Mouse (Mus musculus) common myeloid progenitor, adult 5-6 weeks (primary cell): Measurements from ENCODE around the gene Olfr850. TPM values are rescaled to one million over a fixed set of nuclear protein-coding genes. Genes with fewer than 3 reads are reported as not detected.

Experiments
- ATAC-seq: replicated peaks from 2 replicates; pipeline ENCODE4 v1.8.0; 2016; ENCODE audit warnings: low read depth, mild to moderate bottlenecking, moderate TSS enrichment, inconsistent platforms; ENCODE audit not compliant: poor library complexity, severe bottlenecking
- total RNA-seq: library from RNA; stranded (forward); fragments of 200-1000, 187-1606 nt; gene quantifications from 2 replicates; pipeline ENCODE4 v1.2.3, GENCODE M21; 2017

Olfr850 gene
- not detected in 2 replicates for total RNA-seq

- no peak for ATAC-seq
These were observed at the start of gene Olfr850 for GRCm38 (mm10) chr9:19478148-19478547. TSS of gene Olfr850 (minus strand) at chr9:19478248.

GRCm38 (mm10) chr9:19492995-19493394 lies 14.9 kb upstream of the Olfr850 start, which contains the start of gene Olfr851:
TSS of gene Olfr851 (plus strand) at chr9:19493295.
- ATAC-seq: no peak

GRCm38 (mm10) chr9:19439966-19440365 lies 38.1 kb downstream of the Olfr850 start, which contains the start of gene Olfr849:
TSS of gene Olfr849 (plus strand) at chr9:19440266.
- no peak for ATAC-seq

Other genes with a start within 250 kb of the Olfr850 start
- gene Olfr843, start 226.3 kb downstream of the Olfr850 start, total RNA-seq: not detected in 2 replicates
- gene Olfr844, start 161.9 kb downstream of the Olfr850 start, total RNA-seq: not detected in 2 replicates
- gene Olfr845, start 141.8 kb downstream of the Olfr850 start, total RNA-seq: not detected in 2 replicates
- gene Olfr846, start 114.2 kb downstream of the Olfr850 start, total RNA-seq: not detected in 2 replicates
- gene Olfr847, start 99.6 kb downstream of the Olfr850 start, total RNA-seq: not detected in 2 replicates
- gene Olfr849, start 38.0 kb downstream of the Olfr850 start, total RNA-seq: not detected in 2 replicates
- not detected in 2 replicates for gene Olfr851, start 15.0 kb upstream of the Olfr850 start, total RNA-seq
- not detected in 2 replicates for gene Olfr853, start 62.8 kb upstream of the Olfr850 start, total RNA-seq
- gene Olfr854, start 89.1 kb upstream of the Olfr850 start, total RNA-seq: not detected in 2 replicates
- gene Olfr855, start 104.4 kb upstream of the Olfr850 start, total RNA-seq: not detected in 2 replicates
- 31.8 and 32.1 TPM in 2 replicates for gene Zfp317, start 143.9 kb upstream of the Olfr850 start, total RNA-seq
- not detected in 2 replicates for gene Olfr857, start 231.2 kb upstream of the Olfr850 start, total RNA-seq